Mouse (Mus musculus): ENCODE measurements around the gene Gabrq. TPM values are rescaled to one million over a fixed set of nuclear protein-coding genes. Genes with fewer than 3 reads are reported as not detected.

The Gabrq gene
- total RNA-seq (2021): 1 to 10 TPM; 2.0 to 2.7 TPM

- peak in 1 of 2 experiments; percentile 8 for DNase-seq (ENCODE audit: low spot score in 2 of 2)
- intact Hi-C loops (cut with DNase I): loop anchor here (5.0 kb wide), 1 partner anchor 77 kb away; no protein-coding TSS in a partner anchor
These were observed at the start of gene Gabrq for GRCm38 (mm10) chrX:72824776-72825588. TSS of gene Gabrq (plus strand) at chrX:72825178.

DNA sequence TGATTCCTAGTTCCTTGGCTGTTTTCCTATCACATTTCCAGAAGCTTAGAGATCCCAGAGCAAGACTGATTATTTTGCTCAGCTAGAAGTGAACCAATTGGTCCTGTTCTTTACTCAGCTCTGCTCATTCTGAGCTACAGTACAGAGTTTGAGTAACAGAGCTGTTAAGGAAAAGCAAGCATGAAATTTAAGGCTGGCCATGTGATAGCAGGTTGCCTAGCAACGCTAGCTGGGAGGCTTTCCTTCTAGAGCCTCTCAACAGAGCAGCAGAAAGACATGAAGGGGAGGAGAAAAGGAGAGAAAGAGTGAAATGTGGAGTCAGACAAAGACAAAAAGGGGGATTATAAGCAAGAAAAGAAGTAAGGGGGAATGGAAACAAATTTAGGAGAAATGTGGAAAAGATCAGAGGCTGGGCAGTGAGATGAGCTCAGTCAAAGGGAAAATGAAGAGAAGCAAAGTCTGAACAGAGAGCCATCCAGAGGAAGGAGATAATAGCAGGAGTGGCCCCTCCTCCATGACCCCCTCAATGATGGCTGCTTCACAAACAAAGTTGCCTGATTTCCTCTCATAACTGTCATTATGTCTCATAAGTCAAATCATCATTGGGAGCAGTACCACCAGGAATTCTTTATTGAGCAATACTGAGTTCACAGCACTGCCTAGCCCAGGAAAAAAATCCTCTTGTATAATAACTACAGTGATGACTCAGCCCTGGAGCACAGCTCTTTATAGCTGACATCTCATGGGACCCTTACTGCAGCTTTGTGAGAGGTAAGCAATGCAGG, 36.0 kb upstream of the Gabrq start:
- peak; percentile 37 to 71 for DNase-seq (ENCODE audit: low spot score in 2 of 2)
- intact Hi-C loops (cut with DNase I): no loop called here

DNA sequence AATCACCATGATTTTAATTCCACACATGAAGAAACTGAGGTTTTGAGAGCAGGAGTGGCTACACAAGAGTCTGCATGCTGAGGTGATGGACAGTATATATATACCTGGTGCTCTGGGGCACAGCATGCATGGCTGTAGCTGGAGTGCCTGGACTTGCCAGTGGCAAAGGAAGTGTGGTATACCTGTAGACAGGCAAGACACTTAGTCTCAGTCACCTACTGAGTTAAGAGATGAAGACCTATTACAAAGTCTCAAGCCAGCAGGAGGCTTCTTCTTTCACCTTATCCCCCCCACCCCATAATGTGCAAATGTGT, 35.5 kb upstream of the Gabrq start:
- DNase-seq (ENCODE audit: low spot score in 2 of 2): no peak
- intact Hi-C loops (cut with DNase I): no loop called here

- intact Hi-C loops (cut with DNase I): loop anchor here (2.0 kb wide), 2 partner anchors 807 to 1171 kb away; no protein-coding TSS in a partner anchor
- DNase-seq (ENCODE audit: low spot score in 2 of 2): peak; percentile 82 to 85
These were observed 5.4 kb upstream of the Gabrq start for GRCm38 (mm10) chrX:72819594-72819993.

- intact Hi-C loops (cut with DNase I): loop anchor here (5.0 kb wide), 1 partner anchor 79 kb away; no protein-coding TSS in a partner anchor
- DNase-seq (ENCODE audit: low spot score in 2 of 2): peak in 1 of 2 experiments; percentile 2
These were observed 1.7 kb upstream of the Gabrq start for GRCm38 (mm10) chrX:72823310-72823709.

- no peak for DNase-seq (ENCODE audit: low spot score in 2 of 2)
- intact Hi-C loops (cut with DNase I): no loop called here
These were observed 569 bp downstream of the Gabrq start for GRCm38 (mm10) chrX:72825589-72825905.

Other genes with a start within 250 kb of the Gabrq start
- 10 to 100 TPM; 95.2 to 99.8 TPM for gene Gabra3, start 168.3 kb upstream of the Gabrq start, total RNA-seq (2021)
- 10 to 100 TPM; 51.5 to 52.6 TPM for gene Cetn2, start 93.2 kb downstream of the Gabrq start, total RNA-seq (2021)
- 10 to 100 TPM; 23.0 to 25.8 TPM for gene Nsdhl, start 93.4 kb downstream of the Gabrq start, total RNA-seq (2021)
- gene Zfp185, start 162.2 kb downstream of the Gabrq start, total RNA-seq (2021): under 1 TPM; 0.34 to 0.55 TPM
- under 1 TPM; 0.21 to 0.48 TPM for gene Pnma5, start 211.9 kb downstream of the Gabrq start, total RNA-seq (2021)
- 10 to 100 TPM; 12.2 to 14.8 TPM for gene Pnma3, start 239.6 kb downstream of the Gabrq start, total RNA-seq (2021)

Measured in left cerebral cortex, postnatal 25 days (tissue).